Mouse (Mus musculus): Measurements from ENCODE around the gene Nfx1. TPM values are rescaled to one million over a fixed set of nuclear protein-coding genes. Genes with fewer than 3 reads are reported as not detected.

The Nfx1 gene
- polyA plus RNA-seq, 1 experiment from 2014 or later, result 27.9 TPM

DNA sequence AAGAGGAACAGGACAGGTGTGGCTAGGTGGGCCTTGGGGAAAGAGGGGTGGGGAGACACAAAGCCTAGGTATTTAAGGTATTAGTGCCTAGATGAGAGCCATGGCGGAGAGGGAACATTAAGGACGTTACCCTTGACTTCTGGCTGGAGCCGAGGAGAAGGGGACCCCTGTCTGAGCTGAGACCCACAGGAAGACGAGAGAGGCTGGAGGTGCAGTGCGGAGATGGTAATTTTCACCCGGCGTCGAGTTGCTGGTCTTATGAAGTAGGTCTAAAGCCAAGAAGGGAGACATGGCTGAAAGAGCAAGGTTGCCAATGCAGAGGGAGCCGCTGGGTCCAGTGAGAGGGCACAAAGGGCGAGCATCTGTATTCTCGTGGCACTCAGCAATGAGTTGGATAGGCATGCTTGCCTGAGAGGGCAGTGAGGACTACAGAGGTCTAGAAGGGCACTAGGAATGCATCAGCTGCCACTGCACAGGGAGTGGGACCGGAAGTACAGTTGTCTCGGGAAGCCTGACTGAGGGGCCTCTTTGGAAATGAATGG is 75.6 kb downstream of the Nfx1 start:
- Histone ChIP-seq H3K27me3 (no peaks in the 10 kb centered on the region), H3K9ac (no peak overlapping the region), H3K4me2 (no peak overlapping the region), H3K27ac (replicated peaks) (no peak overlapping the region), H3K9me3 (replicated peaks) (no peaks in the 10 kb centered on the region), H3K4me3 (replicated peaks) (no peak overlapping the region), H3K4me1 (replicated peaks) (peaks cover 19% of the 10 kb centered on the region), H3K36me3 (replicated peaks) (no peaks in the 10 kb centered on the region)
- WGBS (ENCODE audit: insufficient replicate concordance), result 66% methylated on average over 13 of the region's 13 CpGs
- ATAC-seq (ENCODE audit: insufficient read depth), result no peak

DNA sequence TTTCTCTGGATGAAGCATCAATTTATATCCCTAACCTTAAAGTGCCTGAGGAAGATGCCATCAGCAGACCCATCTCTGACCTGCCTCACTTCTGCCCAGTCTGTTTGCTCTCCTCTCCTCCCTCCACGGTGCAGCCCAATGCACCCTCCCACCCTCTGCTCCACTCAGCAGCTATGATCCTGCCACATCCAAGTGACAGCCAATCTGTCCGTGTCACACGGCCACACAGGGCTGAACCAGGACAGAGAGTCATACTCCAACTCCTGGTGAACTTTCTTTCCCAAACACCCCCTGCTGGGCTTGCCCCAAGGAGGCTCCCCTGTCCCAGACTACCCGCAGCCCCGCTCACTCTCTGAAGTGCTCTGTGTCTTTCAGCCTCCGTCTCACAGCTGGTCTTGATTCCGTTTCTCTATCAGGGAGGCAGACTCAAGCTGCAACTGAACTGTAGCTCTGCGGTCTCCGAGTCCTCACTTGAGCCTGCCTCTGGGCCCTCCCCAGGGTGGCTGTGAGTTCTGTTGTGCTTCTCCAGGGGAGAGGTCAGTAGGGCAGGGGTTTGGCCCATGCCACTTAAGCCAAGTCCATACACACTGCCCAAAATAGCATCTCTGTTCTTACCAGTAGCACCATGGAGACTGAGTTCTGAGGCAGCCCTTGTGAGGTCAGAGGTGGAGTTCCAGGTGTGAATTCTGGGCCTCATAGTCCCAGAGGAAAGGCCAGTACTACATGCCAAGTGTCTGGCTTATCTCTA is 77.0 kb downstream of the Nfx1 start, which contains the start of gene Aqp7:
TSS of gene Aqp7 (minus strand) at position 616 of the 748 bp plus-strand sequence.
- Histone ChIP-seq H3K4me1 (replicated peaks) (peaks cover 19% of the 10 kb centered on the region), H3K27ac (replicated peaks) (no peak within 1 kb of the TSS), H3K9me3 (replicated peaks) (no peaks in the 10 kb centered on the region), H3K36me3 (replicated peaks) (no peaks in the 10 kb centered on the region), H3K4me3 (replicated peaks) (no peak within 1 kb of the TSS), H3K27me3 (no peaks in the 10 kb centered on the region), H3K4me2 (no peak within 1 kb of the TSS), H3K9ac (no peak within 1 kb of the TSS)
- no peak for ATAC-seq (ENCODE audit: insufficient read depth)
- 56% methylated on average over 9 of the region's 9 CpGs for WGBS (ENCODE audit: insufficient replicate concordance)

- ATAC-seq (ENCODE audit: insufficient read depth), result no peak
- 42% methylated on average over 2 of the region's 2 CpGs for WGBS (ENCODE audit: insufficient replicate concordance)
Observed at GRCm38 (mm10) chr4:41048926-41049325, 78.2 kb downstream of the Nfx1 start.

DNA sequence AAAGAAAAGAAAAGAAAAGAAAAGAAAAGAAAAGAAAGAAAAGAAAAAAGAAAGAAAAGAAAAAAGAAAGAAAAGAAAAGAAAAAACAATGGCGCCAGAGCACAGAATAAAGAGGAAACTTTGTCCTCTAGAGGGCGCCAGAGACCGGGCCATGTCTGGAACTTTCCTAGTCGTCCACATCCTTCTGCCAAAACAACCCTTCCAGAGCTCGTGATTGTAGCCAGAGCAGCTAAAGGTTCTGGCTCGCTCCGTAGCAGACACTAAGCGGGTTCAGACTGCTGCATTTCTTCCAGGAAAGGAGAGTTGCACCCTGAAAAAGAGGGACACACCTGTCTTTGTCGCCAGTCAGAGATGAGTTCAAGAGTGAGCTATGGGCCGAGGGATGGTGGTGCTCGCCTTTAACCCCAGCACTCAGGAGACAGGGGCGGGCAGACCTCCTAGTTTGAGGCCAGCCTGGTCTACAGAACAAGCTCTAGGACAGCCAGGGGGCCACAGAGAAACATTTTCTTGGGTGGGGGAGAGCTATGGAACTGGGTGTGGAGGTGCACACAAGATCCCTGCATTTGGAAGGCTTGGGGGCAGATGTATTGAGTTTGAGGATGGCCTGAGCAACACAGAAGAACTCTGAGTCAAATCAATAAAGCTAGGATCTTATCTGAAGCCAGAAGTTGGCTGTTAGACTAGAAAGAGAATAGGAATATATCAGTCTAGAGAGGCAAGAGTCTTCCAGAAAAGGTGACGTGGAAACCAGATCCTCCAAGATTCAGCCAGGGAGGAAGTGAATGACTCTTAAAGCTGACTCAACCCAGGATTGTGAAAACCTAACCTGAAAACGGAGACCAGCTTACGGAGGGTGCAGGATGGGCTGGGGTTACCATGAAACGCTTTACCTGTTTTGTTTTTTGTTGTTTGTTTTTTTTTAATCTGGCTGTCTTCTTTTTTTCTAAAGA is 80.3 kb downstream of the Nfx1 start:
- WGBS (ENCODE audit: insufficient replicate concordance), result 30% methylated on average over 16 of the region's 16 CpGs
- Histone ChIP-seq H3K36me3 (replicated peaks) (no peaks in the 10 kb centered on the region), H3K27me3 (no peaks in the 10 kb centered on the region), H3K4me1 (replicated peaks) (peaks cover 34% of the 10 kb centered on the region), H3K9ac (no peak overlapping the region; the same call in 1 of the 2 replicates), H3K4me3 (replicated peaks) (no peak overlapping the region), H3K4me2 (peak overlapping the region; percentile 38; the same call in 1 of the 2 replicates), H3K27ac (replicated peaks) (no peak overlapping the region), H3K9me3 (replicated peaks) (no peaks in the 10 kb centered on the region)
- ATAC-seq (ENCODE audit: insufficient read depth), result 0 out of 2 replicates have a peak, but pooled peaks have one; percentile 14

More at GRCm38 (mm10) chr4:41048926-41049325, 78.2 kb downstream of the Nfx1 start:
- Histone ChIP-seq H3K9me3 (replicated peaks) (no peaks in the 10 kb centered on the region), H3K27ac (replicated peaks) (no peak overlapping the region), H3K27me3 (no peaks in the 10 kb centered on the region), H3K4me2 (no peak overlapping the region), H3K4me1 (replicated peaks) (peaks cover 19% of the 10 kb centered on the region), H3K36me3 (replicated peaks) (no peaks in the 10 kb centered on the region), H3K9ac (no peak overlapping the region), H3K4me3 (replicated peaks) (no peak overlapping the region)

DNA sequence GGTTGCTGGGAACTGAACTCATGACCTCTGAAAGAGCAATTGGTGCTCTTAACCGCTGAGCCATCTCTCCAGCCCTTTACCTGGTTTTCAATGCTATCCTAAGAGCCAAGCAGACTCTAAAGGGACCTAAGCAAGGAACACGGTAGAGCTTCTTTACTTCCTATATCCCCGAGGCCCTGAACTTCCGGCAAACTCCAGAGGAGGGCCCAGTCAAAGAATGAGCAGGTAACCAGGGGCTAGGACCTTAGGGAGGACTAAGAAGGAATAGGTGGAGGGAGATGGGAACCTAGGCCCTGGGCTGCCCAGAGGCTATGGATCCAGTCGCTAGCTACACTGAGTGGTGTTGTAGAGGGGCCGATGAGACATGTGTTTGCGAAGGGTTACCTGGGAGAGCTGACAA is 81.1 kb downstream of the Nfx1 start:
- 75% methylated on average over 7 of the region's 7 CpGs for WGBS (ENCODE audit: insufficient replicate concordance)

GRCm38 (mm10) chr4:41055111-41055510 is 84.4 kb downstream of the Nfx1 start:
- H3K4me2 ChIP-seq, result no peak overlapping the region

More for the DNA sequence above, 81.1 kb downstream of the Nfx1 start:
- Histone ChIP-seq H3K27me3 (no peaks in the 10 kb centered on the region), H3K36me3 (replicated peaks) (no peaks in the 10 kb centered on the region), H3K27ac (replicated peaks) (no peak overlapping the region), H3K4me2 (no peak overlapping the region), H3K4me1 (replicated peaks) (peaks cover 37% of the 10 kb centered on the region), H3K9me3 (replicated peaks) (no peaks in the 10 kb centered on the region), H3K4me3 (replicated peaks) (no peak overlapping the region), H3K9ac (no peak overlapping the region)
- no peak for ATAC-seq (ENCODE audit: insufficient read depth)

DNA sequence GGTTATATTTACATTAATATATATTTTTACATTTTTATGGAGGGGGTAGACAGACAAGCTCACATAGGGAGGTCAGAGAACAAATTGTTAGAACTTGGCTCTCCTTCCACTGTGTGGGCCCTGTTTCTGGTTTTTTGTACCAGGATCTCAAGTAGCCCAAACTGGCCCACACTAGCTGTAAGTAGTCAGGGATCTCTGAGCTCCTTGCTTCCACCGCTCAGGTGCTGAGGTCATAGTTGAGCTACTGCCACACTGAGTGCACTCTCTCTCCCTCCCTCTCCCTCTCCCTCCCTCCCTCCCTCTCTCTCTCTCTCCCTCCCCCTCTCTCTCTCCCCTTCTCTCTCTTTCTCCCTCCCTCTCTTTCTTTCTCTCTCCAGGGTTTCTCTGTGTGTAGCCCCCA is 85.5 kb downstream of the Nfx1 start:
- 0 out of 2 replicates have a peak, but pooled peaks have one; percentile 28 for ATAC-seq (ENCODE audit: insufficient read depth)
- WGBS (ENCODE audit: insufficient replicate concordance), result 63% methylated on average over 1 of the region's 1 CpGs
- H3K27me3 ChIP-seq, result peaks cover 7% of the 10 kb centered on the region; the same call in 1 of the 2 replicates
- no peaks in the 10 kb centered on the region for H3K9me3 ChIP-seq (replicated peaks)
- H3K27ac ChIP-seq (replicated peaks), result 0 out of 2 replicates have a peak overlapping the region, but pooled peaks have one; percentile 57
- no peaks in the 10 kb centered on the region for H3K36me3 ChIP-seq (replicated peaks)
- peaks cover 35% of the 10 kb centered on the region for H3K4me1 ChIP-seq (replicated peaks)
- H3K4me2 ChIP-seq, result no peak overlapping the region
- no peak overlapping the region for H3K4me3 ChIP-seq (replicated peaks)
- no peak overlapping the region for H3K9ac ChIP-seq

More at GRCm38 (mm10) chr4:41055111-41055510, 84.4 kb downstream of the Nfx1 start:
- Histone ChIP-seq H3K36me3 (replicated peaks) (no peaks in the 10 kb centered on the region), H3K27me3 (peaks cover 3% of the 10 kb centered on the region; the same call in 1 of the 2 replicates), H3K4me3 (replicated peaks) (no peak overlapping the region), H3K27ac (replicated peaks) (no peak overlapping the region), H3K9me3 (replicated peaks) (no peaks in the 10 kb centered on the region), H3K9ac (no peak overlapping the region), H3K4me1 (replicated peaks) (peaks cover 41% of the 10 kb centered on the region)
- no peak for ATAC-seq (ENCODE audit: insufficient read depth)
- 64% methylated on average over 13 of the region's 13 CpGs for WGBS (ENCODE audit: insufficient replicate concordance)

DNA sequence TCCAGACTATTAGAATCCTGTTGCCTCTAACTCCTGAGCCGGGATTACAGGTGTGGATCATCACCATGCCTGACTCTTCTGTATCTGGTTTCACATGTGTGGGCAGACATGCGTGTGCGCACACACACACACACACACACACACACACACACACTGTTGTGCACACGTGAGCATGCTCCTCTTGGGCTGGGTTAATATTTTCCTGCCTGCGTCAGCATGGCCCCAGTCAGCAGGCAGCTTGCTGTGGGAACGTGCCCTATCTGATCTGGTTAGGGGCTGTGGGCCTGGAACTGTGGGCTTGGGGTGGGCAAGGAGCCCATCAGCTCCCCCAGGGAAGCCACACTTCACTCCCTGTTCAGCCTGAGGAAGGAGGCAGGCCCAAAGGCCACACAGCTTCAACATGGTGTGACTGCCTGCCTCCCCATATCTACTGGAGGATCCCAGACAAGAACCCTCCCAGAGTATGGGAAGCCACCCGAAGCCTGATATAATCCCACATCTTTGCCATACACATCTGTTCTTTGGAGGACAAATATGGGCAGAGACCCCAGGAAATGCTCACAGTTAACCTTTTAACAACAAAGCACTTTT is 86.1 kb downstream of the Nfx1 start:
- no peak overlapping the region for H3K4me3 ChIP-seq (replicated peaks)
- H3K27me3 ChIP-seq, result peaks cover 9% of the 10 kb centered on the region
- peaks cover 35% of the 10 kb centered on the region for H3K4me1 ChIP-seq (replicated peaks)
- no peak for ATAC-seq (ENCODE audit: insufficient read depth)
- H3K27ac ChIP-seq (replicated peaks), result peak overlapping the region; percentile 57; the same call in 1 of the 2 replicates
- no peaks in the 10 kb centered on the region for H3K9me3 ChIP-seq (replicated peaks)
- WGBS (ENCODE audit: insufficient replicate concordance), result 61% methylated on average over 7 of the region's 7 CpGs
- no peaks in the 10 kb centered on the region for H3K36me3 ChIP-seq (replicated peaks)
- no peak overlapping the region for H3K9ac ChIP-seq
- H3K4me2 ChIP-seq, result no peak overlapping the region; the same call in 1 of the 2 replicates

GRCm38 (mm10) chr4:41057361-41057760 is 86.7 kb downstream of the Nfx1 start:
- Histone ChIP-seq H3K27ac (replicated peaks) (no peak overlapping the region), H3K36me3 (replicated peaks) (no peaks in the 10 kb centered on the region), H3K9ac (no peak overlapping the region), H3K4me2 (peak overlapping the region; percentile 0; the same call in 1 of the 2 replicates), H3K27me3 (peaks cover 13% of the 10 kb centered on the region), H3K9me3 (replicated peaks) (no peaks in the 10 kb centered on the region), H3K4me1 (replicated peaks) (peaks cover 35% of the 10 kb centered on the region), H3K4me3 (replicated peaks) (no peak overlapping the region)
- 50% methylated on average over 8 of the region's 9 CpGs for WGBS (ENCODE audit: insufficient replicate concordance)
- peak; percentile 53 for ATAC-seq (ENCODE audit: insufficient read depth)

- no peak overlapping the region for H3K4me3 ChIP-seq (replicated peaks)
- no peak overlapping the region for H3K4me2 ChIP-seq
- WGBS (ENCODE audit: insufficient replicate concordance), result 55% methylated on average over 3 of the region's 3 CpGs
- H3K27ac ChIP-seq (replicated peaks), result no peak overlapping the region
- H3K27me3 ChIP-seq, result peaks cover 26% of the 10 kb centered on the region
- no peak overlapping the region for H3K9ac ChIP-seq
- no peak for ATAC-seq (ENCODE audit: insufficient read depth)
- H3K9me3 ChIP-seq (replicated peaks), result no peaks in the 10 kb centered on the region
- peaks cover 4% of the 10 kb centered on the region; the same call in 1 of the 2 replicates for H3K4me1 ChIP-seq (replicated peaks)
- no peaks in the 10 kb centered on the region for H3K36me3 ChIP-seq (replicated peaks)
Observed at GRCm38 (mm10) chr4:41063351-41063750, 92.6 kb downstream of the Nfx1 start.
